Mouse (Mus musculus) neural tube, postnatal 0 days (tissue): Measurements from ENCODE around the gene Vmn1r111. TPM values are rescaled to one million over a fixed set of nuclear protein-coding genes. Genes with fewer than 3 reads are reported as not detected.

Experiments used
- polyA plus RNA-seq: library from polyadenylated mRNA; unstranded; fragments of >200 nt; fragmentation: Nextera tagmentation; extraction: Ambion mirVana; gene quantifications from 2 replicates; pipeline ENCODE4 v1.2.1, GENCODE M21; 2015

Vmn1r111 gene
- polyA plus RNA-seq, result not detected in 2 replicates

DNA sequence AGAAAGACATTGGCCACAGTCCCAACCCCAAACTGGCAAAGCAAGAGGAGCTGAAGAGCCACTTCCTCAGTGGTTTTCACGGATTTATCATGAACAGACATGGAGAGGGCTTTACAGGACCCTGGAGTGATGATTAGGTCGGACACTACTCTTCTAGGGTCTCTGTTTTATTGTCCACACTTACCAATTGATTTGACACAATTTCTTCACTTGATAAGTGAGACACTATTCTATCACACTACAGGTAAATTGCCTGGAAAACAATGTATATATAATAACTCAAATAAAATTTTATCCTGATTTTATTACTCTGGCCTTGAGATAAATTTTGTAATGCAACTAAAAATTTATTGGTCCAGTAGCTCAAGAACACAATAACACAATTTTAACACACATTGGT lies at the start of gene Vmn1r111:
TSS of gene Vmn1r111 (minus strand) at position 101 of the 400 bp plus-strand sequence.

DNA sequence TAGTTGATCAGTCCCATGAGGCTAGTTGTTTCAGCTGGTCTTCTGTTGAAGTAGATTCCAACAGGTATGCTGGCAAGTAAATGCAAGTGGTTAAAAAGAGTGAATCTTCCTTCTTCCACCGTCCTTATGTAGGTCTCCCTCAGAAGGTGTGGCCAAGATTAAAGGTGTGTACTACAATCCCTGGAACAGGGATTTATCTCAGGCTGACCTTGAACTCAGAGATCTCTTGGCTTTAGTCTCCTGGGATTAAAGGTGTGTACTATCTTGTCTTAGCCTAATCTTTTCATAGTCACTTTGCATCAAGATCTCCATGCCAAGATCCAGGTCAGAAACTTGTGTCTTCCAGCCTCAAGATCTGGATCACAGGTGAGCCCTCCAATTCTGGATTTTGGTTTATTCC lies 27.5 kb upstream of the Vmn1r111 start, which contains the start of gene Gm10668:
TSS of gene Gm10668 (minus strand) at position 101 of the 400 bp plus-strand sequence.

DNA sequence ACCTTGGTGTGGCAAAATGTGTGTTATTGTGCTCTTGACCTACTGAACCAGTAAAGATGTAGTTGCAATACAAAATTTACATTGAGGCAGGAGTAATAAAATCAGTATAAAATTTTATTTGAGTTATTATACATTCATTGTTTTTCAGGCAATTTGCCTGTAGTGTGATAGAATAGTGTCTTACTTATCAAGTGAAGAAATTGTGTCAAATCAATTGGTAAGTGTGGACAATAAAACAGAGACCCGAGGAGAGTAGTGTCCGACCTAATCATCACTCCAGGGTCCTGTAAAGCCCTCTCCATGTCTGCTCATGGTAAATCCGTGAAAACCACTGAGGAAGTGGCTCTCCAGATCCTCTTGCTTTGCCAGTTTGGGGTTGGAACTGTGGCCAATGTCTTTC lies 34.4 kb downstream of the Vmn1r111 start, which contains the start of gene Vmn1r107:
TSS of gene Vmn1r107 (plus strand) at position 301 of the 400 bp plus-strand sequence.

Other genes starting within 250 kb of the Vmn1r111 start
- gene Gm10670, start 228.3 kb downstream of the Vmn1r111 start, polyA plus RNA-seq, result not detected in 2 replicates
- gene Vmn1r103, start 192.7 kb downstream of the Vmn1r111 start, polyA plus RNA-seq, result not detected in 2 replicates
- gene Vmn1r104, start 169.4 kb downstream of the Vmn1r111 start, polyA plus RNA-seq, result not detected in 2 replicates
- not detected in 2 replicates for gene Gm5726, start 157.5 kb downstream of the Vmn1r111 start, polyA plus RNA-seq
- not detected in 2 replicates for gene Gm4141, start 127.0 kb downstream of the Vmn1r111 start, polyA plus RNA-seq
- not detected in 2 replicates for gene Gm4513, start 104.2 kb downstream of the Vmn1r111 start, polyA plus RNA-seq
- not detected in 2 replicates for gene Vmn1r107, start 34.3 kb downstream of the Vmn1r111 start, polyA plus RNA-seq
- not detected in 2 replicates for gene Gm10668, start 27.4 kb upstream of the Vmn1r111 start, polyA plus RNA-seq
- not detected in 2 replicates for gene Vmn1r112, start 68.0 kb upstream of the Vmn1r111 start, polyA plus RNA-seq
- gene Vmn1r113, start 84.1 kb upstream of the Vmn1r111 start, polyA plus RNA-seq, result not detected in 2 replicates
- not detected in 2 replicates for gene Vmn1r114, start 109.0 kb upstream of the Vmn1r111 start, polyA plus RNA-seq
- gene Vmn1r115, start 141.8 kb upstream of the Vmn1r111 start, polyA plus RNA-seq, result not detected in 2 replicates
- not detected in 2 replicates for gene Vmn1r116, start 169.0 kb upstream of the Vmn1r111 start, polyA plus RNA-seq
- not detected in 2 replicates for gene Vmn1r117, start 180.9 kb upstream of the Vmn1r111 start, polyA plus RNA-seq
- gene Vmn1r118, start 209.1 kb upstream of the Vmn1r111 start, polyA plus RNA-seq, result not detected in 2 replicates